Comparison of ENCODE assay signal across 10 mouse cellular contexts in genomic region chr3:146153862-146154611, GRCm38 (mm10). TPM values are rescaled to one million over a fixed set of nuclear protein-coding genes. Genes with fewer than 3 reads are reported as not detected.
DNase-seq lines count a peak whose midpoint lies in the region; ATAC-seq and TF ChIP-seq lines count a peak whose summit lies in the region.
"Had no signal": no experiment of that assay in that cellular context is flagged by ENCODE, and none has a peak within 500 bp of the region (broad histone marks: within the 10 kb centered on the region; RNA-seq: fewer than 3 reads in every experiment).

No protein-coding gene starts in this region.

- ATAC-seq in hindbrain, embryonic 13.5 days (ENCODE audit: low FRiP score), result 0 out of 2 replicates have a peak, but pooled peaks have one; percentile 21
- no peak for ATAC-seq in megakaryocyte progenitor cell, adult 5-6 weeks (replicated peaks; ENCODE audit: poor library complexity)

- H3K4me3 ChIP-seq in kidney, adult 2 months (ENCODE audit: insufficient read depth, low read depth, low read length), result no peak overlapping the region
- H3K4me3 ChIP-seq in hindbrain, embryonic 13.5 days, result no peak overlapping the region
- H3K4me3 ChIP-seq: erythroblast, embryonic 14.5 days had no signal

- no peaks in the 10 kb centered on the region for H3K36me3 ChIP-seq in kidney, adult 2 months (ENCODE audit: control insufficient read depth, insufficient read depth, low read length)
- H3K36me3 ChIP-seq in hindbrain, embryonic 13.5 days, result no peaks in the 10 kb centered on the region

- no peak overlapping the region for H3K4me2 ChIP-seq in hindbrain, embryonic 13.5 days

- H3K9me3 ChIP-seq in hindbrain, embryonic 13.5 days, result no peaks in the 10 kb centered on the region

- WGBS in kidney, adult 2 months, result 31% methylated on average over 12 of the region's 12 CpGs
- WGBS in hindbrain, embryonic 13.5 days, result 27% methylated on average over 11 of the region's 12 CpGs

- H3K4me1 ChIP-seq in kidney, adult 2 months (ENCODE audit: control insufficient read depth, insufficient read depth, low read length), result 0 out of 2 replicates have a peak, but pooled peaks cover 4% of the 10 kb centered on the region
- peaks cover 18% of the 10 kb centered on the region for H3K4me1 ChIP-seq in hindbrain, embryonic 13.5 days (replicated peaks)

- H3K27ac ChIP-seq in kidney, adult 2 months (ENCODE audit: insufficient read depth, low read depth, low read length), result no peak overlapping the region
- H3K27ac ChIP-seq in hindbrain, embryonic 13.5 days, result no peak overlapping the region

- 0 out of 2 replicates have a peak, but pooled peaks cover 2% of the 10 kb centered on the region for H3K27me3 ChIP-seq in kidney, adult 2 months (replicated peaks; ENCODE audit: control insufficient read depth, insufficient read depth, low read length)
- peaks cover 43% of the 10 kb centered on the region for H3K27me3 ChIP-seq in hindbrain, embryonic 13.5 days

- TF ChIP-seq POLR2A in kidney, adult 2 months (IDR thresholded peaks at IDR 0.05; ENCODE audit: low read depth, low read length), result no peak

- peak; percentile 7 for DNase-seq in kidney, adult 2 months
- no peak for DNase-seq in kidney, adult 18-20 months
- peak; percentile 41 for DNase-seq in embryo, embryonic 10 days (ENCODE audit: low spot score)
- DNase-seq in naive thymus-derived CD4-positive, alpha-beta T cell, adult 2 months (ENCODE audit: low read depth), result peak; percentile 55
- DNase-seq in adrenal gland, postnatal 14 days, result no peak
- DNase-seq in frontal cortex, postnatal 14 days (ENCODE audit: low spot score in 2 of 2), result no peak

- no peak for TF ChIP-seq CTCF in kidney, adult 2 months (conservative IDR thresholded peaks at IDR 0.05; ENCODE audit: insufficient read depth, insufficient read length, low read depth, low read length)

- no peak overlapping the region for H3K9ac ChIP-seq in hindbrain, embryonic 13.5 days

RNA-seq across cellular contexts. Expression of gene Mcoln2, which starts 4.4 kb away (rescaled TPM):
- 3.2 and 3.5 TPM in 2 replicates for polyA plus RNA-seq in kidney, adult 2 months (2012; rRNA removed)
- 0.27 and 0.47 TPM in 2 replicates for polyA plus RNA-seq in hindbrain, embryonic 13.5 days (2015; fragmentation: Nextera tagmentation; extraction: Ambion mirVana)
- 0.15 and 3.7 TPM in 2 replicates for total RNA-seq in adrenal gland, postnatal 14 days (2021)
- 0.32 and 2.0 TPM in 2 replicates for total RNA-seq in megakaryocyte progenitor cell, adult 5-6 weeks (2015)
- 2.1 and 4.0 TPM in 2 replicates for total RNA-seq in megakaryocyte progenitor cell, adult 5-6 weeks (2017)
- total RNA-seq: left cerebral cortex, postnatal 14 days had no signal
- polyA plus RNA-seq: erythroblast, embryonic 14.5 days had no signal

RNA-seq across cellular contexts. Expression of gene Mcoln3, which starts 36.8 kb away (rescaled TPM):
- polyA plus RNA-seq in kidney, adult 2 months (2012; rRNA removed), result 17.3 and 17.9 TPM in 2 replicates
- 0.53 and 0.66 TPM in 2 replicates for polyA plus RNA-seq in hindbrain, embryonic 13.5 days (2015; fragmentation: Nextera tagmentation; extraction: Ambion mirVana)
- 1.3 TPM in 1 of 2 replicates, not detected in the other for total RNA-seq in adrenal gland, postnatal 14 days (2021)
- total RNA-seq in megakaryocyte progenitor cell, adult 5-6 weeks (2015), result 0.07 TPM in 1 of 2 replicates, not detected in the other
- 0.21 and 0.44 TPM in 2 replicates for total RNA-seq in megakaryocyte progenitor cell, adult 5-6 weeks (2017)
- total RNA-seq: left cerebral cortex, postnatal 14 days had no signal
- polyA plus RNA-seq: erythroblast, embryonic 14.5 days had no signal

RNA-seq across cellular contexts. Expression of gene Wdr63, which starts 46.1 kb away (rescaled TPM):
- 0.10 TPM in 1 of 2 replicates, not detected in the other for polyA plus RNA-seq in kidney, adult 2 months (2012; rRNA removed)
- polyA plus RNA-seq in hindbrain, embryonic 13.5 days (2015; fragmentation: Nextera tagmentation; extraction: Ambion mirVana), result 1.7 and 2.0 TPM in 2 replicates
- total RNA-seq in adrenal gland, postnatal 14 days (2021), result 0.33 TPM in 1 of 2 replicates, not detected in the other
- total RNA-seq in megakaryocyte progenitor cell, adult 5-6 weeks (2015), result not detected in 2 replicates
- not detected in 2 replicates for total RNA-seq in megakaryocyte progenitor cell, adult 5-6 weeks (2017)
- polyA plus RNA-seq: erythroblast, embryonic 14.5 days had no signal

Comparison
In these comparisons a context has a peak if more than half of its experiments do, and no peak if none do; other contexts are left out.
1. DNase-seq: peak in kidney, adult 2 months (single experiment), embryo, embryonic 10 days (single experiment) and naive thymus-derived CD4-positive, alpha-beta T cell, adult 2 months (single experiment); none in kidney, adult 18-20 months (single experiment), adrenal gland, postnatal 14 days (single experiment) and frontal cortex, postnatal 14 days (0 of 2).